ENCODE assay signal across 23 mouse cellular contexts in genomic region chr12:50187332-50187731, GRCm38 (mm10).
"Had no signal": no experiment of that assay in that cellular context is flagged by ENCODE, and none has a peak within 500 bp of the region (broad histone marks: within the 10 kb centered on the region; RNA-seq: fewer than 3 reads in every experiment).

No protein-coding gene starts in this region.

- DNase-seq: kidney, adult 2 months; kidney, postnatal 4 days; layer of hippocampus, adult 9-11 months; layer of hippocampus, postnatal 36 days; liver; lung, adult 2 months; lung, postnatal 14 days; lung, postnatal 4 days; right cerebral cortex, adult 18-20 months; right cerebral cortex, postnatal 14 days; right cerebral cortex, postnatal 4 days; thymus, postnatal 25 days had no signal

- H3K36me3 ChIP-seq: limb, embryonic 10.5 days; limb, embryonic 13.5 days; liver, embryonic 12.5 days; liver, embryonic 15.5 days; midbrain, embryonic 12.5 days; midbrain, embryonic 15.5 days; neural tube, embryonic 12.5 days; neural tube, embryonic 15.5 days; stomach, embryonic 15.5 days had no signal

- H3K27ac ChIP-seq: kidney, postnatal 0 days; left cerebral cortex, adult 2 months; limb, embryonic 10.5 days; limb, embryonic 13.5 days; liver, embryonic 12.5 days; liver, embryonic 15.5 days; midbrain, embryonic 12.5 days; midbrain, embryonic 15.5 days; neural tube, embryonic 12.5 days; neural tube, embryonic 15.5 days; stomach, embryonic 15.5 days had no signal

- H3K9ac ChIP-seq: limb, embryonic 13.5 days; liver, embryonic 12.5 days; liver, embryonic 15.5 days; midbrain, embryonic 12.5 days; midbrain, embryonic 15.5 days; neural tube, embryonic 12.5 days; neural tube, embryonic 15.5 days; stomach, embryonic 15.5 days had no signal

- H3K4me1 ChIP-seq: limb, embryonic 13.5 days; liver, embryonic 12.5 days; liver, embryonic 15.5 days; midbrain, embryonic 15.5 days; stomach, embryonic 15.5 days had no signal

- ATAC-seq: liver, embryonic 12.5 days; midbrain, embryonic 15.5 days had no signal

- H3K9me3 ChIP-seq: limb, embryonic 10.5 days; limb, embryonic 13.5 days; liver, embryonic 12.5 days; liver, embryonic 15.5 days; midbrain, embryonic 12.5 days; midbrain, embryonic 15.5 days; neural tube, embryonic 12.5 days; neural tube, embryonic 15.5 days; stomach, embryonic 15.5 days had no signal

- H3K4me2 ChIP-seq: limb, embryonic 13.5 days; liver, embryonic 12.5 days; liver, embryonic 15.5 days; midbrain, embryonic 12.5 days; midbrain, embryonic 15.5 days; neural tube, embryonic 12.5 days; neural tube, embryonic 15.5 days; stomach, embryonic 15.5 days had no signal

- H3K27me3 ChIP-seq: limb, embryonic 13.5 days; liver, embryonic 12.5 days; liver, embryonic 15.5 days; midbrain, embryonic 12.5 days; midbrain, embryonic 15.5 days; neural tube, embryonic 12.5 days; neural tube, embryonic 15.5 days; stomach, embryonic 15.5 days had no signal

- H3K4me3 ChIP-seq: left cerebral cortex, adult 2 months; limb, embryonic 10.5 days; limb, embryonic 13.5 days; liver, embryonic 12.5 days; liver, embryonic 15.5 days; midbrain, embryonic 12.5 days; midbrain, embryonic 15.5 days; neural tube, embryonic 12.5 days; neural tube, embryonic 15.5 days; stomach, embryonic 15.5 days had no signal
